Mouse (Mus musculus): Measurements from ENCODE around the gene Casc4. TPM values are rescaled to one million over a fixed set of nuclear protein-coding genes. Genes with fewer than 3 reads are reported as not detected.
A peak's percentile ranks its signal among the peaks of the same experiment; 100 is the strongest.

The Casc4 gene
- polyA plus RNA-seq, 1 experiment from 2014 or later: 5.4 TPM

- H3K27me3 ChIP-seq: peaks cover 4% of the 10 kb centered on the region; the same call in 1 of the 2 replicates
- H3K4me2 ChIP-seq: no peak overlapping the region
- ATAC-seq (ENCODE audit: low read depth) (no peak), DNase-seq (no peak)
- H3K9ac ChIP-seq: no peak overlapping the region
- H3K9me3 ChIP-seq (replicated peaks): no peaks in the 10 kb centered on the region
- H3K4me3 ChIP-seq (replicated peaks): no peak overlapping the region
- no peaks in the 10 kb centered on the region for H3K4me1 ChIP-seq (replicated peaks)
- no peaks in the 10 kb centered on the region for H3K36me3 ChIP-seq
- H3K27ac ChIP-seq: no peak overlapping the region
- 63% methylated on average over 5 of the region's 5 CpGs for WGBS (ENCODE audit: insufficient replicate concordance)
These were observed 7.3 kb upstream of the Casc4 start for GRCm38 (mm10) chr2:121859380-121859980.

- Histone ChIP-seq H3K4me1 (replicated peaks) (peaks cover 31% of the 10 kb centered on the region), H3K27me3 (peaks cover 15% of the 10 kb centered on the region), H3K36me3 (no peaks in the 10 kb centered on the region), H3K9ac (peak overlapping the region; percentile 81), H3K27ac (no peak overlapping the region), H3K4me2 (peak overlapping the region; percentile 96), H3K4me3 (replicated peaks) (peak overlapping the region; percentile 78), H3K9me3 (replicated peaks) (no peaks in the 10 kb centered on the region)
- peak; percentile 1 for DNase-seq
- WGBS (ENCODE audit: insufficient replicate concordance): 8% methylated on average over 18 of the region's 18 CpGs
- no peak for ATAC-seq (ENCODE audit: low read depth)
These were observed 634 bp upstream of the Casc4 start for GRCm38 (mm10) chr2:121866071-121866601.

- Histone ChIP-seq H3K27me3 (peaks cover 15% of the 10 kb centered on the region), H3K9me3 (replicated peaks) (no peaks in the 10 kb centered on the region), H3K36me3 (no peaks in the 10 kb centered on the region), H3K27ac (peak overlapping the region; percentile 47), H3K4me1 (replicated peaks) (peaks cover 31% of the 10 kb centered on the region), H3K9ac (peak overlapping the region; percentile 81), H3K4me2 (peak overlapping the region; percentile 96), H3K4me3 (replicated peaks) (peak overlapping the region; percentile 78)
- WGBS (ENCODE audit: insufficient replicate concordance): under 1% methylated on average over 61 of the region's 63 CpGs
- no peak for DNase-seq
- peak; percentile 41 for ATAC-seq (ENCODE audit: low read depth)
These were observed 520 bp downstream of the Casc4 start for GRCm38 (mm10) chr2:121867051-121867928.

GRCm38 (mm10) chr2:121879506-121879905 is 12.7 kb downstream of the Casc4 start:
- DNase-seq (no peak), ATAC-seq (ENCODE audit: low read depth) (no peak)
- 71% methylated on average over 1 of the region's 1 CpGs for WGBS (ENCODE audit: insufficient replicate concordance)
- H3K4me1 ChIP-seq (replicated peaks): 0 out of 2 replicates have a peak, but pooled peaks cover 3% of the 10 kb centered on the region
- H3K9ac ChIP-seq: no peak overlapping the region
- no peaks in the 10 kb centered on the region for H3K36me3 ChIP-seq
- H3K4me3 ChIP-seq (replicated peaks): no peak overlapping the region
- H3K9me3 ChIP-seq (replicated peaks): no peaks in the 10 kb centered on the region
- H3K27ac ChIP-seq: no peak overlapping the region
- H3K27me3 ChIP-seq: no peaks in the 10 kb centered on the region
- no peak overlapping the region for H3K4me2 ChIP-seq

GRCm38 (mm10) chr2:121885509-121886106 is 18.8 kb downstream of the Casc4 start:
- Histone ChIP-seq H3K4me2 (no peak overlapping the region), H3K27me3 (no peaks in the 10 kb centered on the region), H3K9ac (no peak overlapping the region), H3K27ac (no peak overlapping the region), H3K4me3 (replicated peaks) (no peak overlapping the region), H3K4me1 (replicated peaks) (no peaks in the 10 kb centered on the region), H3K9me3 (replicated peaks) (no peaks in the 10 kb centered on the region), H3K36me3 (no peaks in the 10 kb centered on the region)
- ATAC-seq (ENCODE audit: low read depth) (no peak), DNase-seq (no peak)
- 11% methylated on average over 1 of the region's 1 CpGs for WGBS (ENCODE audit: insufficient replicate concordance)

GRCm38 (mm10) chr2:121886406-121886805 is 19.6 kb downstream of the Casc4 start:
- Histone ChIP-seq H3K27ac (no peak overlapping the region), H3K4me3 (replicated peaks) (no peak overlapping the region), H3K9ac (no peak overlapping the region), H3K9me3 (replicated peaks) (no peaks in the 10 kb centered on the region), H3K36me3 (no peaks in the 10 kb centered on the region), H3K4me2 (no peak overlapping the region), H3K27me3 (no peaks in the 10 kb centered on the region), H3K4me1 (replicated peaks) (no peaks in the 10 kb centered on the region)
- WGBS (ENCODE audit: insufficient replicate concordance): 76% methylated on average over 1 of the region's 1 CpGs
- ATAC-seq (ENCODE audit: low read depth) (no peak), DNase-seq (no peak)

GRCm38 (mm10) chr2:121888720-121889497 is 22.1 kb downstream of the Casc4 start:
- Histone ChIP-seq H3K9me3 (replicated peaks) (no peaks in the 10 kb centered on the region), H3K4me3 (replicated peaks) (no peak overlapping the region), H3K27ac (no peak overlapping the region), H3K27me3 (no peaks in the 10 kb centered on the region), H3K4me1 (replicated peaks) (no peaks in the 10 kb centered on the region), H3K9ac (no peak overlapping the region), H3K36me3 (no peaks in the 10 kb centered on the region), H3K4me2 (no peak overlapping the region)
- 56% methylated on average over 3 of the region's 3 CpGs for WGBS (ENCODE audit: insufficient replicate concordance)
- ATAC-seq (ENCODE audit: low read depth) (no peak), DNase-seq (no peak)

- ATAC-seq (ENCODE audit: low read depth) (no peak), DNase-seq (no peak)
- H3K9me3 ChIP-seq (replicated peaks): no peaks in the 10 kb centered on the region
- no peak overlapping the region for H3K27ac ChIP-seq
- no peak overlapping the region for H3K4me3 ChIP-seq (replicated peaks)
- H3K27me3 ChIP-seq: no peaks in the 10 kb centered on the region
- WGBS (ENCODE audit: insufficient replicate concordance): 76% methylated on average over 2 of the region's 2 CpGs
- no peaks in the 10 kb centered on the region for H3K36me3 ChIP-seq
- no peaks in the 10 kb centered on the region for H3K4me1 ChIP-seq (replicated peaks)
- no peak overlapping the region for H3K9ac ChIP-seq
- no peak overlapping the region for H3K4me2 ChIP-seq
These were observed 28.5 kb downstream of the Casc4 start for GRCm38 (mm10) chr2:121895261-121895660.

- H3K4me2 ChIP-seq: no peak overlapping the region
- H3K36me3 ChIP-seq: no peaks in the 10 kb centered on the region
- H3K9ac ChIP-seq: no peak overlapping the region
- no peaks in the 10 kb centered on the region for H3K4me1 ChIP-seq (replicated peaks)
- 67% methylated on average over 1 of the region's 1 CpGs for WGBS (ENCODE audit: insufficient replicate concordance)
- no peak overlapping the region for H3K27ac ChIP-seq
- H3K4me3 ChIP-seq (replicated peaks): no peak overlapping the region
- no peak for DNase-seq
- H3K9me3 ChIP-seq (replicated peaks): no peaks in the 10 kb centered on the region
- H3K27me3 ChIP-seq: no peaks in the 10 kb centered on the region
- no peak for ATAC-seq (ENCODE audit: low read depth)
These were observed 30.1 kb downstream of the Casc4 start for GRCm38 (mm10) chr2:121896825-121897224.

- H3K4me2 ChIP-seq: no peak overlapping the region
- 81% methylated on average over 3 of the region's 3 CpGs for WGBS (ENCODE audit: insufficient replicate concordance)
These were observed 43.2 kb downstream of the Casc4 start for GRCm38 (mm10) chr2:121909975-121910374.

More at GRCm38 (mm10) chr2:121909975-121910374, 43.2 kb downstream of the Casc4 start:
- Histone ChIP-seq H3K9ac (no peak overlapping the region), H3K4me3 (replicated peaks) (no peak overlapping the region), H3K9me3 (replicated peaks) (no peaks in the 10 kb centered on the region), H3K27ac (no peak overlapping the region), H3K36me3 (0 out of 2 replicates have a peak, but pooled peaks cover 7% of the 10 kb centered on the region), H3K27me3 (no peaks in the 10 kb centered on the region), H3K4me1 (replicated peaks) (no peaks in the 10 kb centered on the region)
- DNase-seq (no peak), ATAC-seq (ENCODE audit: low read depth) (no peak)
